Mouse (Mus musculus) brown adipose tissue, adult 24 weeks (tissue): ENCODE results near the gene Spsb1. TPM values are rescaled to one million over a fixed set of nuclear protein-coding genes. Genes with fewer than 3 reads are reported as not detected.

Source experiments
- H3K27ac ChIP-seq: fragments of 200-500 bp; replicated peaks from 2 replicates; pipeline ENCODE4 v1.5.1; 2012; ENCODE audit warnings: low read depth, mild to moderate bottlenecking, low read length
- H3K4me1 ChIP-seq: fragments of 200-500 bp; 2 replicates; pipeline ENCODE4 v1.6.1; 2012; ENCODE audit warnings: low read length, mixed read lengths; ENCODE audit not compliant: control insufficient read depth, insufficient read depth, insufficient read length
- H3K4me3 ChIP-seq: fragments of 200-500 bp; 2 replicates; pipeline ENCODE4 v1.5.1; 2012; ENCODE audit warnings: low read depth, mild to moderate bottlenecking, low read length, moderate library complexity; ENCODE audit not compliant: insufficient read depth
- polyA plus RNA-seq: library from polyadenylated mRNA; stranded (reverse); fragments of >200 nt; gene quantifications from 2 replicates; pipeline ENCODE4 v1.2.4, GENCODE M21; 2012; ENCODE audit not compliant: missing spikeins, insufficient read depth, insufficient read length

Spsb1 gene
- polyA plus RNA-seq, 1 experiment = 32.5 TPM

- H3K27ac ChIP-seq = 0 out of 2 replicates have a peak overlapping the region, but pooled peaks have one; percentile 17
- H3K4me3 ChIP-seq = no peak overlapping the region
- H3K4me1 ChIP-seq = peaks cover 21% of the 10 kb centered on the region
Measured at GRCm38 (mm10) chr4:149990954-149991633, 36.3 kb upstream of the Spsb1 start.

- Histone ChIP-seq H3K4me1 (peaks cover 21% of the 10 kb centered on the region), H3K4me3 (no peak overlapping the region), H3K27ac (peak overlapping the region; percentile 55)
Measured at GRCm38 (mm10) chr4:149990212-149990953, 35.5 kb upstream of the Spsb1 start.

GRCm38 (mm10) chr4:149988931-149989556, 34.2 kb upstream of the Spsb1 start:
- peak overlapping the region; percentile 23 for H3K4me3 ChIP-seq
- peak overlapping the region; percentile 85 for H3K27ac ChIP-seq
- peaks cover 21% of the 10 kb centered on the region for H3K4me1 ChIP-seq

GRCm38 (mm10) chr4:149988301-149988700, 33.5 kb upstream of the Spsb1 start:
- H3K27ac ChIP-seq = peak overlapping the region; percentile 56; the same call in 1 of the 2 replicates
- peaks cover 18% of the 10 kb centered on the region for H3K4me1 ChIP-seq
- no peak overlapping the region for H3K4me3 ChIP-seq

- Histone ChIP-seq H3K27ac (no peak overlapping the region), H3K4me1 (peaks cover 17% of the 10 kb centered on the region), H3K4me3 (no peak overlapping the region)
Measured at GRCm38 (mm10) chr4:149986671-149987417, 32.0 kb upstream of the Spsb1 start.

GRCm38 (mm10) chr4:149983921-149984645, 29.2 kb upstream of the Spsb1 start:
- Histone ChIP-seq H3K4me3 (no peak overlapping the region), H3K4me1 (peaks cover 5% of the 10 kb centered on the region), H3K27ac (no peak overlapping the region; the same call in 1 of the 2 replicates)

- Histone ChIP-seq H3K27ac (no peak overlapping the region), H3K4me3 (no peak overlapping the region), H3K4me1 (peaks cover 13% of the 10 kb centered on the region)
Measured at GRCm38 (mm10) chr4:149982154-149982553, 27.3 kb upstream of the Spsb1 start.

- Histone ChIP-seq H3K27ac (peak overlapping the region; percentile 25; the same call in 1 of the 2 replicates), H3K4me3 (no peak overlapping the region), H3K4me1 (peaks cover 19% of the 10 kb centered on the region)
Measured at GRCm38 (mm10) chr4:149979819-149980308, 25.0 kb upstream of the Spsb1 start.

GRCm38 (mm10) chr4:149978820-149979219, 24.0 kb upstream of the Spsb1 start:
- Histone ChIP-seq H3K4me3 (no peak overlapping the region), H3K4me1 (peaks cover 19% of the 10 kb centered on the region), H3K27ac (no peak overlapping the region; the same call in 1 of the 2 replicates)

- Histone ChIP-seq H3K4me1 (peaks cover 19% of the 10 kb centered on the region), H3K4me3 (no peak overlapping the region), H3K27ac (peak overlapping the region; percentile 41)
Measured at GRCm38 (mm10) chr4:149977801-149978544, 23.1 kb upstream of the Spsb1 start.

GRCm38 (mm10) chr4:149977181-149977580, 22.3 kb upstream of the Spsb1 start:
- Histone ChIP-seq H3K27ac (0 out of 2 replicates have a peak overlapping the region, but pooled peaks have one; percentile 41), H3K4me3 (no peak overlapping the region), H3K4me1 (peaks cover 19% of the 10 kb centered on the region)

- H3K4me3 ChIP-seq = no peak overlapping the region
- peaks cover 19% of the 10 kb centered on the region for H3K4me1 ChIP-seq
- peak overlapping the region; percentile 99 for H3K27ac ChIP-seq
Measured at GRCm38 (mm10) chr4:149975730-149976254, 20.9 kb upstream of the Spsb1 start.

GRCm38 (mm10) chr4:149975291-149975690, 20.4 kb upstream of the Spsb1 start:
- Histone ChIP-seq H3K27ac (peak overlapping the region; percentile 99), H3K4me1 (peaks cover 19% of the 10 kb centered on the region), H3K4me3 (no peak overlapping the region)
